Mouse (Mus musculus) cortical plate, adult 2 months (tissue): Measurements from ENCODE around the gene Vps26b. TPM values are rescaled to one million over a fixed set of nuclear protein-coding genes. Genes with fewer than 3 reads are reported as not detected.

Source experiments
- H3K27ac ChIP-seq: fragments of 200-500 bp; 2 replicates; pipeline ENCODE4 v1.5.1; 2012; ENCODE audit warnings: low read length, control low read depth, inconsistent platforms; ENCODE audit not compliant: insufficient read depth
- H3K4me1 ChIP-seq: fragments of 200-500 bp; 2 replicates; pipeline ENCODE4 v1.6.1; 2011; ENCODE audit warnings: low read length; ENCODE audit not compliant: control insufficient read depth, insufficient read depth
- H3K4me3 ChIP-seq: fragments of 200-500 bp; 2 replicates; pipeline ENCODE4 v1.5.1; 2011; ENCODE audit warnings: mild to moderate bottlenecking, low read length, control low read depth; ENCODE audit not compliant: insufficient read depth
- CTCF ChIP-seq: fragments of 200-500 bp; IDR thresholded peaks from 2 replicates; pipeline ENCODE4 v1.5.1; 2011; ENCODE audit warnings: mild to moderate bottlenecking, control low read depth, low read length; ENCODE audit not compliant: insufficient read depth; ENCODE audit errors: extremely low read depth
- POLR2A ChIP-seq: fragments of 200-500 bp; IDR thresholded peaks from 2 replicates; pipeline ENCODE4 v1.6.1; 2011; ENCODE audit warnings: mild to moderate bottlenecking, low read length, control low read depth; ENCODE audit not compliant: insufficient read depth; ENCODE audit errors: extremely low read depth
- polyA plus RNA-seq: library from polyadenylated mRNA; depleted of rRNA; stranded (reverse); fragments of >200 nt; gene quantifications from 2 replicates; pipeline ENCODE4 v1.2.3, GENCODE M21; 2012

Gene Vps26b
- polyA plus RNA-seq, 1 experiment, result 73.3 TPM

GRCm38 (mm10) chr9:27026708-27027107 lies 3.2 kb downstream of the Vps26b start:
- Histone ChIP-seq H3K4me3 (no peak overlapping the region), H3K4me1 (peaks cover 8% of the 10 kb centered on the region; the same call in 1 of the 2 replicates), H3K27ac (no peak overlapping the region)
- TF ChIP-seq CTCF (no peak), POLR2A (no peak)

- no peak overlapping the region for H3K27ac ChIP-seq
- no peak for TF ChIP-seq CTCF
- no peak for TF ChIP-seq POLR2A
- peaks cover 8% of the 10 kb centered on the region; the same call in 1 of the 2 replicates for H3K4me1 ChIP-seq
- no peak overlapping the region for H3K4me3 ChIP-seq
Measured at GRCm38 (mm10) chr9:27023681-27024080, 6.2 kb downstream of the Vps26b start.

GRCm38 (mm10) chr9:27018961-27019360 lies 10.9 kb downstream of the Vps26b start:
- Histone ChIP-seq H3K4me1 (peaks cover 2% of the 10 kb centered on the region; the same call in 1 of the 2 replicates), H3K27ac (no peak overlapping the region), H3K4me3 (no peak overlapping the region)
- no peak for TF ChIP-seq POLR2A
- TF ChIP-seq CTCF, result no peak

GRCm38 (mm10) chr9:27011572-27011971 lies 18.3 kb downstream of the Vps26b start:
- no peak for TF ChIP-seq CTCF
- no peak for TF ChIP-seq POLR2A
- Histone ChIP-seq H3K4me1 (no peaks in the 10 kb centered on the region), H3K4me3 (no peak overlapping the region), H3K27ac (no peak overlapping the region)

GRCm38 (mm10) chr9:27009231-27009630 lies 20.6 kb downstream of the Vps26b start:
- H3K4me1 ChIP-seq, result peaks cover 1% of the 10 kb centered on the region; the same call in 1 of the 2 replicates
- no peak overlapping the region for H3K27ac ChIP-seq
- no peak overlapping the region for H3K4me3 ChIP-seq
- TF ChIP-seq POLR2A (no peak), CTCF (no peak)

GRCm38 (mm10) chr9:27006866-27007265 lies 23.0 kb downstream of the Vps26b start:
- H3K4me1 ChIP-seq, result peaks cover 1% of the 10 kb centered on the region; the same call in 1 of the 2 replicates
- H3K27ac ChIP-seq, result no peak overlapping the region
- no peak overlapping the region for H3K4me3 ChIP-seq
- TF ChIP-seq CTCF (no peak), POLR2A (no peak)

GRCm38 (mm10) chr9:27005933-27006332 lies 23.9 kb downstream of the Vps26b start:
- Histone ChIP-seq H3K4me1 (peaks cover 1% of the 10 kb centered on the region; the same call in 1 of the 2 replicates), H3K27ac (peak overlapping the region; percentile 60; the same call in 1 of the 2 replicates), H3K4me3 (no peak overlapping the region)
- TF ChIP-seq CTCF, result no peak
- TF ChIP-seq POLR2A, result no peak

- TF ChIP-seq CTCF (no peak), POLR2A (no peak)
- Histone ChIP-seq H3K27ac (peak overlapping the region; percentile 63; the same call in 1 of the 2 replicates), H3K4me3 (no peak overlapping the region), H3K4me1 (peaks cover 1% of the 10 kb centered on the region; the same call in 1 of the 2 replicates)
Measured at GRCm38 (mm10) chr9:27005231-27005630, 24.6 kb downstream of the Vps26b start.

- TF ChIP-seq CTCF, result no peak
- peak; percentile 80 for TF ChIP-seq POLR2A
- H3K4me1 ChIP-seq, result peaks cover 3% of the 10 kb centered on the region; the same call in 1 of the 2 replicates
- peak within 1 kb of the TSS; percentile 75 for H3K4me3 ChIP-seq
- no peak within 1 kb of the TSS for H3K27ac ChIP-seq
Measured at GRCm38 (mm10) chr9:26999461-27000395, 30.1 kb downstream of the Vps26b start, which contains the start of the genes Acad8 and Thyn1. Gene Acad8, minus strand, starts transcription at chr9:26999566. Gene Thyn1, plus strand, starts transcription at chr9:26999710.
